Mouse (Mus musculus) forebrain, embryonic 10.5 days (tissue): ENCODE measurements around the gene Car2. TPM values are rescaled to one million over a fixed set of nuclear protein-coding genes. Genes with fewer than 3 reads are reported as not detected.
A peak's percentile ranks its signal among the peaks of the same experiment; 100 is the strongest.

Experiments used
- DNase-seq: peaks from one replicate; pipeline ENCODE4 v3.0.0-alpha.2; 2017; ENCODE audit warnings: low spot score; ENCODE audit errors: extremely low spot score
- H3K27ac ChIP-seq: fragments of 300-500 bp; sonication (generic); 2 replicates; pipeline ENCODE4 v1.5.1; 2016; ENCODE audit warnings: mild to moderate bottlenecking
- H3K27me3 ChIP-seq: fragments of 300-500 bp; sonication (generic); 2 replicates; pipeline ENCODE4 v1.6.1; 2016; ENCODE audit warnings: mild to moderate bottlenecking; ENCODE audit not compliant: poor library complexity, severe bottlenecking
- H3K36me3 ChIP-seq: fragments of 300-500 bp; sonication (generic); replicated peaks from 2 replicates; pipeline ENCODE4 v1.6.1; 2016; ENCODE audit warnings: mild to moderate bottlenecking, moderate library complexity
- H3K4me1 ChIP-seq: fragments of 300-500 bp; sonication (generic); 2 replicates; pipeline ENCODE4 v1.6.1; 2016
- H3K4me3 ChIP-seq: fragments of 300-500 bp; sonication (generic); 2 replicates; pipeline ENCODE4 v1.5.1; 2016; ENCODE audit warnings: mild to moderate bottlenecking, moderate library complexity
- H3K9me3 ChIP-seq: fragments of 300-500 bp; sonication (generic); 2 replicates; pipeline ENCODE4 v1.6.1; 2016; ENCODE audit warnings: mild to moderate bottlenecking, moderate library complexity
- WGBS: fragments of 180-500 bp; shearing (Covaris S2); methylation state at CpG from one replicate; pipeline ENCODE4 v1.1.7; 2016; 5-methylcytosine and 5-hydroxymethylcytosine counted together
- polyA plus RNA-seq: library from polyadenylated mRNA; unstranded; fragments of >200 nt; fragmentation: Nextera tagmentation; extraction: Ambion mirVana; gene quantifications from 2 replicates; pipeline ENCODE4 v1.2.1, GENCODE M21; 2016

The Car2 gene
- polyA plus RNA-seq, 1 experiment from 2014 or later, result 120 TPM

DNA sequence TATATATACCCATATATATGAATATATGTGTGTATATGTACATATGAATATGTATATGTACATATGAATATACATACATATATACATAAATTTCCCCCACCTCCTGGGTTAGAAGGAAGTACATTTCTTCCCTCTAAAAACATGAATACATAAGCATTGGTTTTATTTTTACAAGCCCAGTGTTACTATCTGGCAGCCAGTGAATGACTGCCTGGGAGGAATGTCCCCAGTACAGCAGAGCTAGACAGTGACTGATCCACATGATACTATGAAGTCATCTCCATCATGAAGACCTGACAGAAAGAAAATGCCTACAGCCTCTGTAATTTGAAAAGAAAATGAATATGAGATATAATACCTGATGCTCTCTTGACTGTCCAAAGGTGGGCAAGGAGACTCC lies 1.2 kb upstream of the Car2 start:
- H3K27me3 ChIP-seq, result peaks cover 28% of the 10 kb centered on the region
- no peak overlapping the region for H3K27ac ChIP-seq
- H3K9me3 ChIP-seq, result no peaks in the 10 kb centered on the region
- H3K4me3 ChIP-seq, result no peak overlapping the region
- no peaks in the 10 kb centered on the region for H3K36me3 ChIP-seq
- peaks cover 17% of the 10 kb centered on the region for H3K4me1 ChIP-seq
- no peak for DNase-seq

DNA sequence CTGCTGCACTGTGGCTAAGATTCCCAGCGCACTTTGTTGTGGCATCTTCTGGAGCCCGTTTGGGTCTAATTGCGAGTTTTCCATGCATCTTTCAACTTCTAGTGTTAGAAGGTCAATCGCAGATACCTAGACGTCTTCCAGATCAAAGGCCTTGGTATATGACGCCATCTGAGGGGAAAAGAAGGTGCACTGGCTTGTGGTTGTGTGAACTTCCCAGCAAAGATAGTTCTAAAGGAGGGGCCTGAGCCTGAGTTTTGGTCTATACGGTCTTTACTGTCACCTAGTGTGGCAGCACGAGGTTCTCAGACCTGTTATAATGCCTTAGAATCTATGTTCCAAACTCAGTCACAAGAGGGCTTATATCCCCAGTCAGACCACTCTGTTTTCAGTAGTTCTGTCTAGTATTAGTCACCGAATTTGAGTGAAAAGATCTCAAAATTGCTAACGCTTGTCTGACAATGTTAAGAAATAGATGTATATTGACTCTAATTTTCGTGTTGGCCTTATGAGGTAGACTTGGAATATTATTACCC lies 1.1 kb downstream of the Car2 start:
- WGBS, result 35% methylated on average over 11 of the region's 11 CpGs
- Histone ChIP-seq H3K9me3 (no peaks in the 10 kb centered on the region), H3K27ac (peak overlapping the region; percentile 91), H3K27me3 (peaks cover 28% of the 10 kb centered on the region), H3K4me3 (peak overlapping the region; percentile 81), H3K36me3 (no peaks in the 10 kb centered on the region), H3K4me1 (peaks cover 25% of the 10 kb centered on the region)
- no peak for DNase-seq

DNA sequence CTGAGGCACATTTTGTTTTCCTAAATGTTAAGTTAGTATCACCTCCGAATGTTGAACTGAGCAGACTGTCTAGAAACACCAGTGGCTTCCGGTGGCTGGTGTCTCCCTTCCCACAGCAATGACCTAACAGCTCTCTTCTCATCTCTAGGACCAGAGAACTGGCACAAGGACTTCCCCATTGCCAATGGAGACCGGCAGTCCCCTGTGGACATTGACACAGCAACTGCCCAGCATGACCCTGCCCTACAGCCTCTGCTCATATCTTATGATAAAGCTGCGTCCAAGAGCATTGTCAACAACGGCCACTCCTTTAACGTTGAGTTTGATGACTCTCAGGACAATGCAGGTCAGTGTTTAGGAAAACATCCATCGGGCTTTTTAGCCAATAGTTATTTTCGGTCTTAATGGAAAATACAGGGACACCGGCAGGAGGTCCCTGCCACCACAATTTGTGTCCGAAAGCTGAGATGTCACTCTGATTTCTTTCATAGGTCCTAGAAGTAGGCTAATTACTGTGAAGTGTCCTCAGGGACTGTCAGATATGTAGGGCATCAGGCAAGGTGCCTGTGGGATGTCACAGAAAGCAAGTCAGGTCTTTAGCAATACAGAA lies 1.7 kb downstream of the Car2 start:
- Histone ChIP-seq H3K4me3 (peak overlapping the region; percentile 81), H3K27me3 (peaks cover 28% of the 10 kb centered on the region), H3K27ac (no peak overlapping the region), H3K9me3 (no peaks in the 10 kb centered on the region), H3K4me1 (peaks cover 25% of the 10 kb centered on the region), H3K36me3 (no peaks in the 10 kb centered on the region)
- 69% methylated on average over 10 of the region's 10 CpGs for WGBS
- DNase-seq, result no peak

DNA sequence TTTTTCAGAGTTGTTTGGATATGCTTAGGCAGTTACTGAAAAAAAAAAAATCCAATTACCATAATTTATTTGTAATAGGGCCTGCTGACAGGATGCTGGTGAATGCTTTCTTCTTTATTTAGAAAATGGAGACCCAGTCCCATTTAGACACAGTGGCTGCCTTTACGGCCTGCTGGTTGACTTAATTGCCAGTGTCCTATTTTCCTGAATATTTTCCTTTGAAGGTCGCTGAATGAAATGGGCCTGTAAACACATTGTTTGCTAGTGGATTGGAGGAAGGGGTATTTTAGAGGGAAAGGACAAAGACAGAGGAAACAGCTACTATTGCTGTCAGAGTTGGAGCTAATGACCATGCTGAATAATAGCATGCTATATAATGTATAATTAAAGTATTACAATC lies 2.5 kb downstream of the Car2 start:
- WGBS, result 43% methylated on average over 2 of the region's 2 CpGs
- H3K9me3 ChIP-seq, result no peaks in the 10 kb centered on the region
- H3K27ac ChIP-seq, result no peak overlapping the region
- H3K4me3 ChIP-seq, result no peak overlapping the region
- peaks cover 25% of the 10 kb centered on the region for H3K4me1 ChIP-seq
- no peaks in the 10 kb centered on the region for H3K36me3 ChIP-seq
- no peak for DNase-seq
- H3K27me3 ChIP-seq, result peaks cover 24% of the 10 kb centered on the region

DNA sequence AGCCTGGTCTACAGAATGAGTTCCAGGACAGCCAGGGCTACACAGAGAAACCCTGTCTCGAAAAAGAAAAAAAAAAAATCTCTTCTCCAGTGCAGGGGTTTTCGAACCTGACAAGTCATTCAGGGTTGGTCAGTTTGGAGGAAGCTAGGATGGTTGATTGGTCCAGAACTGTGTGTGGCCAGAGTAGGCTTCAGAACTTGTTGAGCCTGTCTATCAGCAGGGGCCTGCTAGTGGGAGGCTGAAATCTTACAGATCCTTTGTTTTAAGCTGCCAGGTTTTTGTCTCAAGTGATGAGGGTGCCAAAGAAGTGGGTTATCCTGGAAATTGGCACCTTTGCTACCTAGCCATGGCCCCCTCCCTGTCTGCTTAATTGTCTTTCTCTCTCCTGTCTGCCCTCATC lies 3.0 kb downstream of the Car2 start:
- no peak for DNase-seq
- H3K36me3 ChIP-seq, result no peaks in the 10 kb centered on the region
- H3K27ac ChIP-seq, result 0 out of 2 replicates have a peak overlapping the region, but pooled peaks have one; percentile 53
- WGBS, result 64% methylated on average over 2 of the region's 2 CpGs
- no peaks in the 10 kb centered on the region for H3K9me3 ChIP-seq
- H3K27me3 ChIP-seq, result peaks cover 24% of the 10 kb centered on the region
- H3K4me3 ChIP-seq, result peak overlapping the region; percentile 22; the same call in 1 of the 2 replicates
- H3K4me1 ChIP-seq, result peaks cover 25% of the 10 kb centered on the region

DNA sequence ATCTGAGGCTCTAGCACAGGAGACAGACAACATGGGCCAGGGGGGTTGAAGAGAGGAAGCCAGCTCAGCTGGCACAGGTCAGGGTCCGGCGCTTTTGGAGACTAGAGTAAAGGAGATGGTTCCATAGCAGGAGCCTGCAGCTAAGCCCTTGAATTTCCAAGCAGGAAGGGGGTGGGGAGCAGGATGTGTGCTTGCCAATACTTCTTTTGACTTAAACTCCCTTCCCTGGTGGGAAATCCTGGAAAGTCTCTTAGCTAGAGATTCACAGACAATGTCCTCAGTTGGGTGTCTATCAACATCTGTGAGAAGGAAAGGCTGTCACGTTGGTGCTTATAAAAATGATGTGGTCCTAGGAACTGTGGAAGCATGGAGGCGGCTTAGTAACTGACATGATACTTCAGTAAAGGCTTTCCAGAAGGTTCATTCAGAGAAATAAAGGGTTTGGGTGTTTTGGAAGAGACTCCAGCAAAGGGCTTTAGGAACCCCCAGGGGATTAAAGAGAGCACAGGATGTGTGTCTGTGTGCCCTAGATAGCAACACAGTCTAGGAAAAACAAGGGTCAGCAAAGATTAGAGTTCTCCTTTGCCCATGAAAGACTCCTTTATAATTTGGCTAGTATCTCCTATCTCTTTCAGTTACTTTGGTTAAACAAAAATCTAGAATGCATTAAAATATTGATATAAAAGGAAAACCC lies 3.8 kb downstream of the Car2 start:
- no peaks in the 10 kb centered on the region for H3K9me3 ChIP-seq
- DNase-seq, result no peak
- peak overlapping the region; percentile 22 for H3K4me3 ChIP-seq
- H3K27me3 ChIP-seq, result peaks cover 22% of the 10 kb centered on the region
- H3K36me3 ChIP-seq, result no peaks in the 10 kb centered on the region
- WGBS, result 30% methylated on average over 4 of the region's 4 CpGs
- H3K27ac ChIP-seq, result peak overlapping the region; percentile 53; the same call in 1 of the 2 replicates
- H3K4me1 ChIP-seq, result peaks cover 25% of the 10 kb centered on the region

DNA sequence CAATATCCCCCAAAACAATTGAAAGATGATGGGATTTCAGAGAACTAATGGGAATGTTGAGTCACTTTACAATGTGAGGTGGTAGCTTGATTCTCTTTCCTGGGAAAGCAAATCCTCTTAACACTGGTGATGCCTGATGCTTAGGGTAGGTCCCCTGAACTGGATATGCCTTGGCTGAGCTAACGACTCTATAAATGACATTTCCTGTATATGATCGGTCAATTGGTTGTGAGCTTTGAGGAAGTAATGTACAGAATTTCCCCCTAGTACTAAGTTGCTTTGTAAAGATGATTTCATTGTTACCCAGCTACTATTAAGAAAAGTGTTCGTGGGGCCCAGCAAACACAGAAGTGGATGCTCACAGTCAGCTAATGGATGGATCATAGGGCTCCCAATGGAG lies 6.9 kb downstream of the Car2 start:
- H3K4me3 ChIP-seq, result no peak overlapping the region
- H3K36me3 ChIP-seq, result 0 out of 2 replicates have a peak, but pooled peaks cover 2% of the 10 kb centered on the region
- no peaks in the 10 kb centered on the region for H3K9me3 ChIP-seq
- no peak for DNase-seq
- H3K27ac ChIP-seq, result no peak overlapping the region
- 87% methylated on average over 3 of the region's 3 CpGs for WGBS
- peaks cover 2% of the 10 kb centered on the region for H3K27me3 ChIP-seq
- peaks cover 17% of the 10 kb centered on the region for H3K4me1 ChIP-seq

DNA sequence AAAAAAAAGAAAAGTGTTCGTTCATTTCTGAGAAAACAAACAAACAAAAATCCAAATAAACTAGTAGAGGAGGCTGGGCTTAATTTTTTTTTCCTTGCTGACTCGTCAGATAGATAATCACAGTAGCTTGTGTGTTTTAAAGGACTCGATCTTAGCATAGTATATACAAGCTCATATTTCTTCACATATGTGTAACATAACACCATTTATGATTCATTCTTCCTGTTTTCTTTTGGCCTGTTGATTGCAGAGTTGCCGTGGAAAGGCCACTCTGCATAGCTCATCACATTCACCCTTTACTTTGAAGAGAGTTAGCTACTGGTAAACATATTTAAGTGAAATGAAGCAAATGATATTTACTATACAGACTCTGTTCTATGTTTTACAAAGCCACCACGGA lies 7.6 kb downstream of the Car2 start:
- Histone ChIP-seq H3K9me3 (no peaks in the 10 kb centered on the region), H3K4me3 (no peak overlapping the region), H3K36me3 (0 out of 2 replicates have a peak, but pooled peaks cover 2% of the 10 kb centered on the region), H3K27ac (no peak overlapping the region), H3K27me3 (no peaks in the 10 kb centered on the region), H3K4me1 (peaks cover 14% of the 10 kb centered on the region)
- no peak for DNase-seq
- WGBS, result 81% methylated on average over 5 of the region's 5 CpGs

DNA sequence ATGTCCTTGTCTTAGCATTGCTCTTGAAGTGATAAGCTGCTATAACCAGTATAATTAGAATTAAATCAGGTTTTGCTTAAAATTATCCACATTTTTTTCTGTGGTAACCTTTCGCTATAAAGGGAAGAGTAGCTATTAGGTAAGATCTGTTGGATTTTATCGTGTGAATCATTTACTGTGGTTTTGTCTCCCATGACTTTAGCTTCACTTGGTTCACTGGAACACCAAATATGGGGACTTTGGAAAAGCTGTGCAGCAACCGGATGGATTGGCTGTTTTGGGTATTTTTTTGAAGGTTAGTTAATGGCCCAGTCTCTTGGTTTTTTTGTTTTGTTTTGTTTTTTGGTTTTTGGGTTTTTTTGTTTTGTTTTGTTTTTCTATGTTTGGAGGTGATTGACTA lies 9.3 kb downstream of the Car2 start:
- no peak for DNase-seq
- 92% methylated on average over 3 of the region's 3 CpGs for WGBS

DNA sequence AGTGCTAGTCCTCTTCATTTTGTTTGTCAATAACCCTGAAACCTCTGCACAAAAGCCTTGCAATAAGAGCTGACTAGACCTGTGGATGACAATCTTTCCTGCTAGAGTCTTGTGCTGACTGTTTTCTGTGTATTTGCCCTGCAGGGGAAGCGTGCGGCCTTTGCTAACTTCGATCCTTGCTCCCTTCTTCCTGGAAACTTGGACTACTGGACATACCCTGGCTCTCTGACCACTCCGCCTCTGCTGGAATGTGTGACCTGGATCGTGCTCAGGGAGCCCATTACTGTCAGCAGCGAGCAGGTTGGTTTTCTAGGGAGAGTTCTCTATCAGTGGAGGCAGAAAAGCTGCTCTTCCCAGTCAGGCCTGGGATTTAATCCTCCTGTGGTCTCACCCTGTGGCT lies 11.7 kb downstream of the Car2 start:
- Histone ChIP-seq H3K4me3 (no peak overlapping the region), H3K27me3 (no peaks in the 10 kb centered on the region), H3K36me3 (peaks cover 2% of the 10 kb centered on the region; the same call in 1 of the 2 replicates), H3K9me3 (no peaks in the 10 kb centered on the region), H3K4me1 (peaks cover 12% of the 10 kb centered on the region), H3K27ac (no peak overlapping the region)
- WGBS, result 76% methylated on average over 6 of the region's 6 CpGs
- no peak for DNase-seq

More for the DNA sequence above, 9.3 kb downstream of the Car2 start:
- Histone ChIP-seq H3K9me3 (no peaks in the 10 kb centered on the region), H3K4me3 (no peak overlapping the region), H3K4me1 (peaks cover 16% of the 10 kb centered on the region), H3K36me3 (0 out of 2 replicates have a peak, but pooled peaks cover 2% of the 10 kb centered on the region), H3K27me3 (no peaks in the 10 kb centered on the region), H3K27ac (no peak overlapping the region)

DNA sequence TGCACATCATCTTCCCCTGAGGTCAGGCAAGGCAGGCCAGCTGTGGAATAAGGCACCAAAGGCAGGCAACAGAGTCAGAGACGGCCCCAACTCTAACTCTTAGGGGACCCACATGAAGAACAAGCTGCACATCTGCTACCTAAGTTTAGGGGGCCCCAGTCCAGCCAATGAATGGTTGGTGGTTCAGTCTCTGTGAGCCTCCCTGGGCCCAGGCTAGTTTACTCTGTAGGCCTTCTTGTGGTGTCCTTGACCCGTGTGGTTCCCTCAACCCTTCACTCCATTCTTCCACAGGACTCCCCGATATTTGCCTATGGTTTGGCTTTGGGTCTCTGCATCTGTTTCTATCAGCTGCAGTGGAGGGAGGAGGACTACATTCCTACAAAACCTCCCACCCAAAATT lies 17.3 kb downstream of the Car2 start:
- DNase-seq, result no peak
- WGBS, result 94% methylated on average over 3 of the region's 3 CpGs
- H3K4me1 ChIP-seq, result peaks cover 12% of the 10 kb centered on the region

DNA sequence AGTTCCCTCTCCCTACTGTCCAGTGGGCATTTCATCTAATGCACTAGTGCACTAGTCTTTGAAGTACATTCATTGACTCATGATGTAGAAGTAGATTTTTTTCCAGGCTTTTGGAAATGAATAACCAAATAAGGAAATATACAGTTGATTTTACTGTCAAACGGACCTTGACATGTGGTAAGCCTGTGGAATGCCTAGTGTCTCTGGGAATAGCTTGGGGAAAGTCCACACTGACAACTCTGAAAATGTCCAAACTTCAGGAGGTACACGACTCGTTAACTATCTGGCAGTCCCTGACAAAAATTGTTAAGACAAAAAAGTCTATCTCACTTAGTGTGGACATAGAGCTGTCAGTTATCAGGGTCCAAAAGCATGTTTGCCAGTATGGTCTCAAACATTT lies 18.1 kb downstream of the Car2 start:
- no peak overlapping the region for H3K27ac ChIP-seq
- DNase-seq, result no peak
- no peaks in the 10 kb centered on the region; the same call in 1 of the 2 replicates for H3K36me3 ChIP-seq
- H3K27me3 ChIP-seq, result no peaks in the 10 kb centered on the region
- no peak overlapping the region for H3K4me3 ChIP-seq
- H3K9me3 ChIP-seq, result no peaks in the 10 kb centered on the region
- H3K4me1 ChIP-seq, result peaks cover 10% of the 10 kb centered on the region
- 92% methylated on average over 3 of the region's 3 CpGs for WGBS

More for the DNA sequence above, 17.3 kb downstream of the Car2 start:
- no peak overlapping the region for H3K27ac ChIP-seq
- no peak overlapping the region for H3K4me3 ChIP-seq
- H3K9me3 ChIP-seq, result no peaks in the 10 kb centered on the region
- no peaks in the 10 kb centered on the region; the same call in 1 of the 2 replicates for H3K36me3 ChIP-seq
- no peaks in the 10 kb centered on the region for H3K27me3 ChIP-seq

DNA sequence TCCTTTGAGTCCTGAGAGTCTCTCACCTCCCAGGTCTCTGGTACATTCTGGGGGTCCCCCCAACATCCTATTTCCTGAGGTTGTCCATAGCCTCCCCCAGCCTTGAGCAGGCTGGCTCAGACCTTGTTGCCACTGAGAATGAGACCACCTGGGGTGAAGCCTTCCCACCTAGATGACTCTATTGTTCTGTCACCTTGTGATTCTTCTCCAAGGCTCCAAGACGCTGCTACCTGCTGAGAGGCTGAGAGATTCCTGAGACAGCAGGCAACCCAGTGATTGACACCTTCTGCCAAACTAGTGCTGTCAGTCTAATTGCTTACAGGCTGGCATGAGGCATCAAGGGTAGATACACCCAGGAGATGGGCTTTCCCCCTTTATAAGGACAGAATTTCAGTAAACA lies 21.2 kb downstream of the Car2 start:
- Histone ChIP-seq H3K27ac (no peak overlapping the region), H3K4me3 (no peak overlapping the region), H3K4me1 (no peaks in the 10 kb centered on the region), H3K36me3 (no peaks in the 10 kb centered on the region), H3K27me3 (no peaks in the 10 kb centered on the region), H3K9me3 (no peaks in the 10 kb centered on the region)
- WGBS, result 33% methylated on average over 1 of the region's 1 CpGs
- no peak for DNase-seq
